Mouse (Mus musculus) CH12.LX (cell line): ENCODE data around the gene Dip2a.

Experiments
- CTCF ChIP-seq, 2 experiments: IDR thresholded peaks in 1 of 2; conservative IDR thresholded peaks in 1 of 2; 2 replicates each; pipeline ENCODE4 v1.5.1; 2011 to 2012; ENCODE audit warnings: low read depth in 2 of 2, low read length in 2 of 2, improper control_type of control experiment in 1 of 2, inconsistent platforms in 1 of 2, mild to moderate bottlenecking in 1 of 2, moderate library complexity in 1 of 2
- EP300 ChIP-seq: IDR thresholded peaks from 2 replicates; pipeline ENCODE4 v1.6.1; 2011; ENCODE audit warnings: low read length, improper control_type of control experiment
- GABPA ChIP-seq: IDR thresholded peaks from 2 replicates; pipeline ENCODE4 v1.6.1; 2012; ENCODE audit warnings: low read depth, low read length, improper control_type of control experiment, inconsistent platforms; ENCODE audit not compliant: insufficient replicate concordance
- MAFK ChIP-seq: IDR thresholded peaks from 2 replicates; pipeline ENCODE4 v1.6.1; 2011; ENCODE audit warnings: low read length, improper control_type of control experiment; ENCODE audit not compliant: insufficient replicate concordance
- MYC ChIP-seq: IDR thresholded peaks from 2 replicates; pipeline ENCODE4 v1.6.1; 2011; ENCODE audit warnings: low read depth, mild to moderate bottlenecking, improper control_type of control experiment, low read length
- POLR2A ChIP-seq: IDR thresholded peaks from 2 replicates; pipeline ENCODE4 v1.6.1; 2011; ENCODE audit warnings: low read depth, mild to moderate bottlenecking, improper control_type of control experiment, low read length
- POLR2AphosphoS2 ChIP-seq: IDR thresholded peaks from 2 replicates; pipeline ENCODE4 v1.6.1; 2011; ENCODE audit warnings: low read depth, low read length, improper control_type of control experiment
- SMC3 ChIP-seq: IDR thresholded peaks from 2 replicates; pipeline ENCODE4 v1.6.1; 2011; ENCODE audit warnings: low read depth, low read length, improper control_type of control experiment
- TBP ChIP-seq: conservative IDR thresholded peaks from 2 replicates; pipeline ENCODE4 v1.6.1; 2011; ENCODE audit warnings: low read depth, low read length, improper control_type of control experiment
- USF1 ChIP-seq: IDR thresholded peaks from 2 replicates; pipeline ENCODE4 v1.6.1; 2014; ENCODE audit warnings: low read depth, mild to moderate bottlenecking, inconsistent platforms, low read length, improper control_type of control experiment

GRCm38 (mm10) chr10:76334350-76334749 lies 10.7 kb downstream of the Dip2a start:
- TF ChIP-seq CTCF (conservative IDR thresholded peaks at IDR 0.05 in 1 of 2, IDR thresholded peaks at IDR 0.05 in 1 of 2; ENCODE audit: low read depth in 2 of 2, low read length in 2 of 2) (no peak), POLR2AphosphoS2 (no peak), USF1 (no peak), MYC (no peak), TBP (no peak), GABPA (no peak), MAFK (no peak), SMC3 (no peak), EP300 (peak; percentile 44; the same call in 1 of the 2 replicates), POLR2A (no peak)
